Mouse (Mus musculus) ovary, postnatal 10 days (tissue): ENCODE measurements around the gene Rsrc2.
"Not testable (repeated sequence)": the region's sequence is repeated elsewhere in the genome, so short reads cannot be mapped to it uniquely, and the experiment has no call there.

ENCODE experiments used
- DNase-seq: peaks from one replicate; pipeline ENCODE4 v3.0.0; 2022; ENCODE audit warnings: low spot score

The Rsrc2 gene

DNA sequence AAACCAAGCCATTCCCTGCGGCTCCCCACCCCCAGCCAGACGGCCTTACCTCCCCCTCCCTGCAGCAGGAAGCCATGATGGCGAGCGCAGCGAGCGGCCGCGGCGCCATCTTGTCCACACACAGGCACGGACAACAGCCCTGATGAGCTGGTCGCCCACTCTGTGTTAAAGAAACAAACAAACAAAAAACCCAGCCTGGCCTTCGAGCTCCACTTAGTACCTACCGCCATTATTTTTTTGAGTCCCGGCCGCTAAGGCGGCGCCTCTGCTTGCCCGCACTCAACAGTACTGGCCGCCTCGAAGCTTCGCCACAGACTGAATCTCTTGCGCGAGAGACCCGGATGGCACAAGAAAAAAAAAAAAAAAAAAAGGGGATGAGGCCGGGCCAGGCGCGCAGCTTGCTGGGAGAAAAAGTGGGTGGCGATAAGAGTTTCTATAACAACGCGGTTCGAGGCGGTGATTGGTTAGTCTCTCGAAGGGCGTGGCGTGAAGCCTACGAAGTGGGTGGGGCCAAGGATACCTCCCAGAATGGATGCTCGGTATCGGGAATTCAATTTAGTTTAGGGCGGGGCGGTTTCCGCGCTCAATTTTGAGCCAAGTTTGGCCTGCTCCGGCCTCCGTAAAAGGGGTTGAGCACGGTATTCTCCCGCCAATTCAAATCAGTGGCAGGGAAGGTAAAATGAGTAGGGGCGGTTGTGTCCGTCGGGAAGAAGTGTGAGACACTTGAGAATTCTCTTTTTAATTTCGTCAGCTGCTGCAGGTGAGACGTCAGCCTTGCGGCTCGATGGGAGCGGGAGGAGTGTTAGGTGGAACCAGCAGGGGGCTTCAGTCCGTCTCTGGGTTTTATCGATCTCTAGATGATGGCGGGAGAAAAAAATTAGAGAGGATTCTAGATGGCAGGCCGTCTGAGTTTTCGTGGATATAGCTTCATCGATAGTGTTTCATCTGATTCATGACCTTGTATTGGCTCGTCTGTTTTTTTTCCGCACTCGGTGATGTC, at the start of gene Rsrc2, which contains the start of gene Kntc1:
Rsrc2 (minus strand) TSS at position 350 of the 1,000 bp plus-strand sequence.
Kntc1 (plus strand) TSS at position 652 of the 1,000 bp plus-strand sequence.
- DNase-seq = peak; percentile 96

DNA sequence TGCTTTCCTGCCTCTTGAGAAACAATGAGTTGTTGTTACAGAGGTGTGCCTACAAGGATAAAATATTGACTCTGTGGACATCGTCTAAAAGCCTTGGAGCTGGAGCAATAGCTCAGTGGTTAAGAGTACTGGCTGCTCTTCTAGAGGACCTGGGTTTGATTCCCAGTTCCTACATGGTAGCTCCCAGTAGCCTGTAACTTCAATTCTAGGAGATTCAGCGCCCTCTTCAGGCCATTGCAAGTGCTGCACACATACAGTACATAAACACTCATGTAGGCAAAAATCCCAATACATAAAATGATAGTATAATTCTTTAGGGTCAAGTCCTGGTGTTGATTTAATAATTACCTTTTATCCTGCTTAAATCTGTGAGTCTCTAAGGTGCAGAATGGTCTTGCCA, 43.9 kb upstream of the Rsrc2 start:
- no peak for DNase-seq

GRCm38 (mm10) chr5:123788976-123789375, 39.8 kb upstream of the Rsrc2 start:
- no peak for DNase-seq

DNA sequence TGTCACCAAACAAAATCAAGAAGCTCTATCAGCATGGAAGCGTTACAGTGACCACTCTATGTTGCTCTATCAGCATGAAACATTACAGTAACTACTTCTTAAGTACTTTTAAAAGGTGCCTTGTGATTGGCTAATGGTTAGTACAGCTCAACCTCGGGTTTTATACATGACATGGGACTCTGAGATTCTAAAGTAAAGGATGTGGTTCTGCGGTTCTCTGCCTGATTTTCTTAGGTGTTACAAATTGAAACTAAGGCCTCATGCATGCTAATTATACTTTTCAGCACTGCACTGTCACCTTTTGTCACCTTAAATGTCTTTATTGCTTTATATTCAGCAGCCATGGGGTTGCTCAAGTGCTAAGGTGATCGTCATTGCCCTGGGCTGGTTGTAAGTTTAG, 32.6 kb upstream of the Rsrc2 start:
- DNase-seq = no peak

- no peak for DNase-seq
Observed at GRCm38 (mm10) chr5:123780716-123781115, 31.5 kb upstream of the Rsrc2 start.

GRCm38 (mm10) chr5:123773441-123773840, 24.2 kb upstream of the Rsrc2 start:
- DNase-seq = no peak

- not testable (repeated sequence) for DNase-seq
Observed at GRCm38 (mm10) chr5:123766455-123766854, 17.2 kb upstream of the Rsrc2 start.

DNA sequence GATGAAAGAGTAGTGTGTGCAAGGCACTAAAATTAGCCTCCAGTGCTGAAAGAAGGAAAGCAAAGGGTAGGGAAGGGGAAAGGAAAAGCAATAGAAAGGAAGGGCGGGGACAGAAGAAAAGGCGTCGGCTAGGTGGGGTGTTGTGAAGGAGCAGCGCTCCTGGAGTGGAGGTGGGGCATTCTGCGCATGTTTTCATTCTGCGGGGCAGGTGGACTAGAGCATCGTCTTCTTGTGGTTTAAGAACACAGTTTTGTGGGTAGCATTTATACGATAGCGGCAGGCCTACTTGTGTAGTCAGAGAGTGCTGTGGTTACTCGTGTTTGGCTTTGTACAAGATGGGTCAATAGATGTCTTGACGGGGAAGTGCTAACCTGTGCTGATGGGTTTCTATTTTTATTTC, 16.3 kb upstream of the Rsrc2 start:
- no peak for DNase-seq

- DNase-seq = no peak
Observed at GRCm38 (mm10) chr5:123748339-123749064, 712 bp downstream of the Rsrc2 start.

DNA sequence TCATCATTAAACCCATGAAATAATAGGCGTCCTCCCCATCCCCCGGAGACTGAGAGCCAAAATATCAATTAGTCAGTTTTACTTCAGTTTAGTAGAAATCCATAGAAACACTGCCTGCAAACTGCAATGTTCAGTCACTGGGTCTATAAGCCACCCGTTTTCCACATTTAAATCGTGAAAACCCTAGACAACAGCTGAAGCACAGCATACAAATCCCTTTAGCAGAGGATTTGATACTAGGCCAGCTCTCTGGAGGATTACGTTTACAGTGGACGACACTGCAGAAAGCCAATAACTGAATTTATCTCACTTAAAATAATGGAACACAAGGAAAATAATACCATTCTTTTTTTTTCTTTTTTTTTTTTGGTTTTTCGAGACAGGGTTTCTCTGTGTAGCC, 1.6 kb downstream of the Rsrc2 start:
- DNase-seq = no peak

DNA sequence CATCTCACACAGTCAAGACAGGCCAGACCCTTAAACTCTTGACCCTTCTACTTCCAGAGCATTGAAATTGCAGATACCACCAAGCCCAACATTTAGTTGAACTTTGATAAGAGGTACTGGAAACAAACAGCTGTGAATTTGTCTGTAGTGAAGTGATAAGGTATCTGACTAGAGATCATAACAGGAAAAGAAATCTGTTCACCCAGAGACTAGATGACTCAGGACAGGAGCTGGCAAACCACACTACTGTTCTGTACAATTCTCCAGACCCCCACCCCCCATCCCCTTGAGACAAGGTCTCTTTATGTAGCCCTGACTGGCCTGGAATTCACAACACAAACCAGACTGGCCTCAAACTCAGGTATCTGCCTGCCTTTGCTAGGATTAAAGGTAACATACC, 3.0 kb downstream of the Rsrc2 start:
- no peak for DNase-seq

DNA sequence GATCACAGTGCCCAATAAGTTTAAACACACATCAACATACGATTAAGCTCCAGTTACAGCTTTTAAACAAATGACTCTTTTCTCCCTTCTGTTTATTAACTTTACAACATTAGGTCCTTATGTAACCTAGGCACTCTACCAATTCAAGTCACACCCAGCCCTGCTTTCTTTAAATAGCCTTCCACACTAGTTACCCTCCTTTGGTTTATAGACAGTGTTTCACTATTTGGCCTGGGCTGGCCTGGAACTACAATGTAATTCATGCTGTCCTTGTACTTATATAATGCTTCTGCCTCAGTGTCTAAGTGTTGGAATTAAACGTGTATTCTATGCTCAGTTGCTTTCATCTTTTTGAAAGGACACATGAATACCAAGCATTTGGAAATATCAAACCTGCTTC, 4.9 kb downstream of the Rsrc2 start:
- DNase-seq = no peak

GRCm38 (mm10) chr5:123730981-123731380, 18.2 kb downstream of the Rsrc2 start:
- no peak for DNase-seq

GRCm38 (mm10) chr5:123723816-123724215, 25.4 kb downstream of the Rsrc2 start:
- DNase-seq = not testable (repeated sequence)

DNA sequence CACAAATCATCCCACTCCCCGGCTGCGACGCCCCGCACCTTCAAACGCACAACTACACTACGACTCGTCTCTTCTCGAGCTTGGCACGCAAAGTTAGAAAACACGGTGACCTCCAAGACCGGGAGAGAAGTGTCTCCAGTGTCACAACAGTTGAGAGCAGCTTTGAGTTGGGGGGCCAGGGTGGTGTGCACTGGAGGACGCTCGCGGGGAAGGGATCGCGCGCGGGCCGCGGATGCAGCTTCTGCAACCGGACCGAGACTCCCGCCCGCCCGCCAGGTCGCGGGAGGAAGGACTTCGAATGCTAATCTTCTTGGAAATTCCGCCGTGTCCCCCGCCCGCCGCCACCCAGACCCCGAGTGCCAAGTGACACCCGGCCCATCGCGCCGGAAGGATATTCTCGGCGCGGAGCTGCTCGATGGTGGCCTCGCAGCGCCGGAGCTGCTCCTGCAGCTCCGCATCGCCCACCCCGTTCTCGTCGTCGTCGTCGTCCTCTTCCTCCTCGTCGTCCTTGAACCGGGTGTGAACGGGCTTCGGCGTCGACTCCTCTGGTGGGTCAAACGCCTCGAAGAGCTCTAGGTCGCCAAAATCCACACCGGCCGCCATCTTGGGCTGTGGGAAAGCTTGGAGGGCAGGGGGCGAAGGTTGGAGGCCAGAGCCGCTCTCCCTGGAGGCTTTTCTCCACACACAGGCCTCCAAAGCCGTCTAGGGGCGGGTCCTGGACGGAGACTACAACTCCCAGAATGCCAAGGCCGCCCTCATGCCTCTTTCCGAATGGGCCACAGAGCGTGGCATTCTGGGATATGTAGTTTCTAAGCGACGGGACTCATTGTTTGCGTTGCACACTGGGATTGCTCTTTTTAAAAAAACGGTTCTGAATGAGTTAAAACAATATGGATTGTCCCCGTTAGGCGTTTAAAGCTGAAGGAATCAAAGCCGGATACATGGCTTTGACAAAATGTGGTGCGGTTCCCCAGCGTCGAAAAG, 28.6 kb downstream of the Rsrc2 start, which contains the start of gene Zcchc8:
Zcchc8 (minus strand) TSS at position 773 of the 984 bp plus-strand sequence.
- peak; percentile 79 for DNase-seq

DNA sequence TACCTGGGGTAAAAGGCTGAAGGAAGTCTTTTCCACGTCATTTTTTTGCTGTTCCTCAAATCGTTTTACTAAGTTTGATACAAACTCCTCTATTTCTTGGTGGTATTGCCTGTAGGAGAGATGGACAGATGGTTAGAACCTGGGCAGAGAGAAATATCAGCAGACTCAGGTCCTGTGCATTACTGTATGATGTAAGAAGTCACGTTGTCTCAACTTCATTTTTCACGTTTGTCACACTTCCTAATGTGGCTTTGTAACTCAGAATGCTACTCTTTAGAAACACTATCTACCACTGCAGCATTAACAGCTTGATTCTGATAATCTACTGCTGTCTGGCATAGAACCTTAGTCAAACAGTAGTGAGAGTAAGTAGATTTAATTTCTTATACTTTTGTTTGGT, 34.6 kb downstream of the Rsrc2 start:
- DNase-seq = no peak

DNA sequence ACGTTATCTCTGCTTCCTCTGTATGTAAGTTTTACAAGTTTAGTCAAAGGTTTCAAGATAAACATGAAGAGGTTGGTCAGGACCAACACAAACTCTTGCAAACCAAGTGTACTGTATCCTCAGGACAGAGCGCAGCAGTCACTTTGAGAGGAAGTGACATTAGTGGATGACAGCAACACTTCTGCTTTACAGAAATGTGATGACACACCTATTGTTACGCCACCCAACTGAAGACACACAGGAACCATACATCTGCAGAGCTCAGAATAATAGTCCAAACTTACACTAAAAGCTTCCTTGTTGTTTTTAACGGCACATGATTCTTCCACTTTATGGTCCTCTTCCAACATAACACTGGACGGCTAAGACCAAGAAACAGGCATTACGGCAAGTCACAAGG, 35.4 kb downstream of the Rsrc2 start:
- DNase-seq = no peak

GRCm38 (mm10) chr5:123709571-123709970, 39.6 kb downstream of the Rsrc2 start:
- DNase-seq = no peak

GRCm38 (mm10) chr5:123708598-123708997, 40.6 kb downstream of the Rsrc2 start:
- no peak for DNase-seq

GRCm38 (mm10) chr5:123700625-123701024, 48.6 kb downstream of the Rsrc2 start:
- DNase-seq = no peak

- DNase-seq = peak; percentile 42
Observed at GRCm38 (mm10) chr5:123699198-123699597, 50.0 kb downstream of the Rsrc2 start.

- no peak for DNase-seq
Observed at GRCm38 (mm10) chr5:123696961-123697360, 52.3 kb downstream of the Rsrc2 start.
